Mouse (Mus musculus) testis, adult 2 months (tissue): ENCODE results near the gene Tnfrsf9. TPM values are rescaled to one million over a fixed set of nuclear protein-coding genes. Genes with fewer than 3 reads are reported as not detected.

Source experiments
- H3K27ac ChIP-seq: fragments of 200-500 bp; 2 replicates; pipeline ENCODE4 v1.5.1; 2012; ENCODE audit warnings: low read depth, low read length; ENCODE audit not compliant: control insufficient read depth, insufficient read depth
- H3K27me3 ChIP-seq: fragments of 200-500 bp; 2 replicates; pipeline ENCODE4 v1.6.1; 2012; ENCODE audit warnings: mild to moderate bottlenecking, low read length, moderate library complexity; ENCODE audit not compliant: control insufficient read depth, insufficient read depth
- H3K36me3 ChIP-seq: fragments of 200-500 bp; 2 replicates; pipeline ENCODE4 v1.6.1; 2012; ENCODE audit warnings: mild to moderate bottlenecking, low read length; ENCODE audit not compliant: control insufficient read depth, insufficient read depth
- H3K4me1 ChIP-seq: fragments of 200-500 bp; 2 replicates; pipeline ENCODE4 v1.6.1; 2012; ENCODE audit warnings: low read length; ENCODE audit not compliant: control insufficient read depth, insufficient read depth
- H3K4me3 ChIP-seq: fragments of 200-500 bp; 2 replicates; pipeline ENCODE4 v1.5.1; 2012; ENCODE audit warnings: low read depth, mild to moderate bottlenecking, low read length, moderate library complexity, mixed read lengths; ENCODE audit not compliant: control insufficient read depth
- CTCF ChIP-seq: fragments of 200-500 bp; IDR thresholded peaks from 2 replicates; pipeline ENCODE4 v1.5.1; 2012; ENCODE audit warnings: low read depth, mild to moderate bottlenecking, inconsistent platforms, low read length, moderate library complexity; ENCODE audit not compliant: control insufficient read depth, insufficient read depth, insufficient replicate concordance
- POLR2A ChIP-seq: fragments of 200-500 bp; IDR thresholded peaks from 2 replicates; pipeline ENCODE4 v1.6.1; 2012; ENCODE audit warnings: low read depth, mild to moderate bottlenecking, inconsistent platforms, low read length, moderate library complexity; ENCODE audit not compliant: control insufficient read depth
- polyA plus RNA-seq: library from polyadenylated mRNA; depleted of rRNA; stranded (reverse); fragments of >200 nt; gene quantifications from 2 replicates; pipeline ENCODE4 v1.2.3, GENCODE M21; 2012

The Tnfrsf9 gene
- polyA plus RNA-seq, 1 experiment = 3.1 TPM

DNA sequence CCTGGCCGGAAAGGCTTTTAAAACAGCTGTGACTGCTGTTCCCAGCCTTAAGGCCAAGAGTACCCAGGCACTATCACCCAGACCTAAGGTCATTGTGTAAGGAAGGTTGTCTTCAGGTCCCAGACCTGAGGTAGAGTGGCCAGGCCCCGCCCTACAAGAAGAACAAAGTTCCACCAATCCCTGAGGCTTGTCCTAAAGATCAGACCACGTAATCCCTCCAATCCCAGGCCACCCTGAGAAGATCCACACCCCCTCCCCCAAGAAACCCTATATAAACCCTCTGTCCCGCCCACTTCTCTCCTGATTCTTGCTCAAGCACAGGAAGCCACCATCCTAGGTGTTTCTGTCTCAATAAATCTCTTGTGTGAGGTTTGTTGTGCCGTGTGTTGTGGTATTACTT lies 34.0 kb upstream of the Tnfrsf9 start:
- Histone ChIP-seq H3K4me3 (peak overlapping the region; percentile 62), H3K27ac (no peak overlapping the region), H3K27me3 (peaks cover 4% of the 10 kb centered on the region), H3K36me3 (no peaks in the 10 kb centered on the region), H3K4me1 (peaks cover 28% of the 10 kb centered on the region)
- TF ChIP-seq CTCF (no peak), POLR2A (no peak)

DNA sequence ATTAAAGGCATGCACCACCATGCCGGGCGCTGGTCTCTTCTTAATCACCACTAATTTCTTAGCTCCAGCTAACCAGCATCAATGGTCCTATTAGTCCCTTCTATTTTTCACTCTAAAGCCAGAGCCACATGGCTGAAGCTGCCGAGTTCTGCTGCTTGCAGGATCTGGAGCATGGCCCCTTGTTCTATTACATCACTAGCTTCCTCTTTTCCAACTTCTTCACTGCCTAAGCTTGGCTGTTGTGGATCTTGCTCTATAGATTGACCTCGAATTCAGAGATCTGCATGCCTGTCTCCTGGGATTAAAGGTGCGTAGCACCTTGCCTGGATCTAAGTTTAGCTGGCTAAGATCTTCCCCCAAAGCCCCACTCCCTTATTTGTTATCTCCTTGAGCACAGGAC lies 31.7 kb upstream of the Tnfrsf9 start:
- Histone ChIP-seq H3K4me1 (peaks cover 26% of the 10 kb centered on the region), H3K36me3 (no peaks in the 10 kb centered on the region), H3K27me3 (peaks cover 4% of the 10 kb centered on the region), H3K27ac (no peak overlapping the region), H3K4me3 (no peak overlapping the region)
- no peak for TF ChIP-seq POLR2A
- no peak for TF ChIP-seq CTCF

DNA sequence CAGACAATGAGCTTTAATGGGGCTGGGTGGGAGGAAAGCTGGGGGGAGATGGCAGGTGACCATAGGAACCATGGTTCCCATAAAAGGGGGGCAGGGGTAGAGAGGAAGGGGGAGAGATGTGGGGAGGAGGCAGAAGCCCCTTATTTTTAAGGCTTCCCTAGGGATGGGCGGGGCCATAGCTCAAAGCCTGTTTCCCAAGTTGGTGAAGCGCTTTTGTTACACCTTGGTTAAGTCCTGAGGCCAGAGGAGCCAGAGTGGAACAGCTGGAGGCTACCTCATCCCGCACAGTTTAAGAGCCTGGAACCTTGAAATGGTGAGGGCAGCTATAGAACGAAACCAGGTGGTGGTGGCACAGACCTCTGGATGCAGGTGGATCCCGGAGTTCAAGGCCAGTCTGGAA lies 26.5 kb upstream of the Tnfrsf9 start:
- Histone ChIP-seq H3K4me1 (peaks cover 8% of the 10 kb centered on the region), H3K27ac (no peak overlapping the region), H3K36me3 (no peaks in the 10 kb centered on the region), H3K4me3 (no peak overlapping the region), H3K27me3 (no peaks in the 10 kb centered on the region)
- TF ChIP-seq POLR2A (no peak), CTCF (no peak)

DNA sequence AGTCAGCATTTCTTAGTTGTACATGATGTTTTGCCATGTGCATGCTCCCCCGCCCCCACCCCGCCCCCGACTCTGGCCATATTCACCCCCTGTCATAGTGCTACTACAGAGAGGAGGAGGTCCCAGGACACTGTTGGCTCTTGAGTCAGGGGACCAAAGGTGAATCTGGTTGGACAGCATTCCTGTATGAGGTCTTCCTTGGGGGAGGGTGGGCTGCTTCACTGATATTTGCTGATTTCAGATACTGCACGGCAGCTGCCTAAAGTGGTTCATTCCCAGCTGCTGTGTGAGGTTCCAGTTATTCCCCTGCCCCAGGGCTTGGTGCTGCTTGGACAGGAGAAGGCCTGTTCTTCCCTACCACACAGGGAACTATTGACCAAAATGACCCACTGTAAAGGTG lies 25.9 kb upstream of the Tnfrsf9 start:
- Histone ChIP-seq H3K27me3 (no peaks in the 10 kb centered on the region), H3K27ac (no peak overlapping the region), H3K4me1 (peaks cover 12% of the 10 kb centered on the region), H3K4me3 (no peak overlapping the region), H3K36me3 (no peaks in the 10 kb centered on the region)
- TF ChIP-seq POLR2A = no peak
- no peak for TF ChIP-seq CTCF

DNA sequence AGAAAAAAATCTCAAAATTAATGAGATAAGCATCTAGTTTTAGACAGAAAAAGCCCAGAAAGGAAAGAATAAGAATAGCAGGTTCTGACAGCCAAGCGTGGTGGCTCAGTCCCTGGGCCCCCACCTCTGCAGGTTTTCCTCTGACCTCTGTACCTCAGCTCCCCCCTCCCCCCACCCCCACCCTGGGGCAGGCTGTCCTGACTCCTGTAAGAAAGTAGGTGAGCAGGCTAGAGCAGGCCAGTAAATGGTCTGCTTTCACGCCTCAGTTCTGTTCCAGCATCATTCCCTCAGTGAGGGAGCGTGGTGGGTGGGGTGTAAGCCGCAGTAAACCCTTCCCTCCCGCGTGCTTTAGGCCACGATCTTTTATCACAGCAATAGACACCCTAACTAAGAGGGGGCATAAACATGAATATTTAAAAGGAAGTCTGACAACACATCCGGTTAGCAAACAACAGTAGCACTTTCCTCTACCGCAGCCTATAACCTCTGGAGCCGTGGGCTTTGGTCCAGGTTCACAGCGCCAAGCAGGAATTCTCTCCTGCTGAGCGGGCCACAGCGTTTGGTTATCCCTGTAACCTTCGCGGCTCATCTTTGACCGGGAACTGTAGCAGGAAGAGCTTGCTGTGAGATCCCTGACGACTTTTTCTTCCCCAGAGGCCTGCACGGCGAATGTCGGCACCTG lies 24.9 kb upstream of the Tnfrsf9 start:
- no peaks in the 10 kb centered on the region for H3K36me3 ChIP-seq
- H3K27ac ChIP-seq = no peak overlapping the region
- TF ChIP-seq CTCF = no peak
- TF ChIP-seq POLR2A = no peak
- H3K27me3 ChIP-seq = no peaks in the 10 kb centered on the region
- H3K4me3 ChIP-seq = no peak overlapping the region
- H3K4me1 ChIP-seq = peaks cover 18% of the 10 kb centered on the region

DNA sequence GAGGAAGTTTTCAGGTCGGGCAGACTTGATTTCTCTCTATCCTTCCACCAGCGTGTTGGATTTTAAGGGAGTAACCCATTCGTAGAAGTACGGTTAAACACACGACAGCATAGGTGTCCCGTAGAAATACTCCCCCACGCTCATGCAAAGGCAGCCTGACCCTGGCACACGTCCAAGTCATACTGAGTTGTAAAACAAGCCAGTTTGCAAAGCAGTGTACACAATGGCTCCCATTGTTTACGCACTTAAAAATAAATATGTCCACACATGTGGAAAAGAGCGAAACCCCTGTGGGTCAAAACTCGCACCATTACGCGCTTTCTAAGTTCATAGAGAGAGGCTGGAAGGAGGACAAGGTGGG lies 24.4 kb upstream of the Tnfrsf9 start:
- Histone ChIP-seq H3K27me3 (no peaks in the 10 kb centered on the region), H3K4me1 (peaks cover 21% of the 10 kb centered on the region), H3K27ac (no peak overlapping the region), H3K36me3 (no peaks in the 10 kb centered on the region), H3K4me3 (no peak overlapping the region)
- TF ChIP-seq POLR2A = no peak
- TF ChIP-seq CTCF = no peak

DNA sequence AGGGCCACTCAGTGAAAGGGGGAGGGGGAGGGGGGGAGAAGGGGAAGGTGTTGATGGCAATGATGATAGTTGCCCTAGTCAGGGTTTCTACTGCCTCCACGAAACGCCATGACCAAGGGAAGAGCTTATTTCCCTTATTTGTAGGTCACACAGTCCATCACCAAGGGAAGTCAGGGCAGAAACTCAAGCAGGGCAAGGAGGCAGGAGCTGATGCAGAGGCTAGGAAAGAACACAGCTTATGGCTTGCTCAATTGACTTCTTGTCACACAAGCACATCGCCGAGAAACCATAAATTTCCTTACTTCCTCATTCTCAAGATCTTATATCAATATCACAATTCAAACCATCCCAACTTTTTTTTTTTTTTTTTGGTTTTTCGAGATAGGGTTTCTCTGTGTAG lies 23.1 kb upstream of the Tnfrsf9 start:
- TF ChIP-seq POLR2A (no peak), CTCF (no peak)
- H3K27ac ChIP-seq = no peak overlapping the region
- no peaks in the 10 kb centered on the region for H3K27me3 ChIP-seq
- no peaks in the 10 kb centered on the region for H3K36me3 ChIP-seq
- peaks cover 24% of the 10 kb centered on the region for H3K4me1 ChIP-seq
- H3K4me3 ChIP-seq = no peak overlapping the region
